Mouse (Mus musculus) liver, postnatal 0 days (tissue): Measurements from ENCODE around the gene Zfp687.
A peak's percentile ranks its signal among the peaks of the same experiment; 100 is the strongest.

Source experiments
- CTCF ChIP-seq: sonication (generic); IDR thresholded peaks from 2 replicates; pipeline ENCODE4 v1.5.1; 2016; ENCODE audit warnings: antibody characterized with exemption, low read depth
- EP300 ChIP-seq: IDR thresholded peaks from 2 replicates; pipeline ENCODE4 v1.6.1; 2016; ENCODE audit warnings: antibody characterized with exemption, low read depth, mild to moderate bottlenecking

GRCm38 (mm10) chr3:95056275-95056674 lies 41.0 kb upstream of the Zfp687 start:
- no peak for TF ChIP-seq CTCF
- 0 out of 2 replicates have a peak, but pooled peaks have one; percentile 34 for TF ChIP-seq EP300
